Mouse (Mus musculus): ENCODE results near the gene Ubp1. TPM values are rescaled to one million over a fixed set of nuclear protein-coding genes. Genes with fewer than 3 reads are reported as not detected.

Ubp1 gene
- polyA plus RNA-seq, 1 experiment from 2014 or later = 33.1 TPM

DNA sequence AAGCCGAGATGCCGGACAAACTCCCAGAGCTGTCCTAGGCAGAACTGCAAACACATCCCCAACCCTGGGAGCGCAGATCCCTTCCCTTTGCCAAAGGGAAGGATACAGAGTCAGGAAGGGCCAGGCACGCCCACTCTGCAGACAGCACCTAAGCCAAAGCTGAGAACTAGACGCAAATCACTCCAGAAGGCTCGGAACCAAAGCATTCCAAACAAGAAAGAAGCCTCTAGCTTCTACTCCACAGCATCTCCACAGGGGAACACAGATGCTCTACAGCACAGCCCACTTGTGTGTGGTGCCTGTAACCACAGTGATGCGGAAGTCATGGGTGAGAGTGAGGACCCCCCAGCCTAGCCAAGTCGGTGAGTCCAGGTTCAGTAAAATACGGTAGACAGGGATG lies 94.4 kb downstream of the Ubp1 start:
- no peaks in the 10 kb centered on the region for H3K27me3 ChIP-seq (replicated peaks)
- H3K4me2 ChIP-seq = peak overlapping the region; percentile 77
- no peaks in the 10 kb centered on the region for H3K9me3 ChIP-seq
- ATAC-seq (replicated peaks) = no peak
- H3K27ac ChIP-seq = no peak overlapping the region
- H3K4me1 ChIP-seq = peaks cover 16% of the 10 kb centered on the region
- H3K4me3 ChIP-seq = peak overlapping the region; percentile 93; the same call in 1 of the 2 replicates
- H3K9ac ChIP-seq = peak overlapping the region; percentile 84; the same call in 1 of the 2 replicates
- WGBS = 64% methylated on average over 9 of the region's 9 CpGs
- no peaks in the 10 kb centered on the region for H3K36me3 ChIP-seq (replicated peaks)

DNA sequence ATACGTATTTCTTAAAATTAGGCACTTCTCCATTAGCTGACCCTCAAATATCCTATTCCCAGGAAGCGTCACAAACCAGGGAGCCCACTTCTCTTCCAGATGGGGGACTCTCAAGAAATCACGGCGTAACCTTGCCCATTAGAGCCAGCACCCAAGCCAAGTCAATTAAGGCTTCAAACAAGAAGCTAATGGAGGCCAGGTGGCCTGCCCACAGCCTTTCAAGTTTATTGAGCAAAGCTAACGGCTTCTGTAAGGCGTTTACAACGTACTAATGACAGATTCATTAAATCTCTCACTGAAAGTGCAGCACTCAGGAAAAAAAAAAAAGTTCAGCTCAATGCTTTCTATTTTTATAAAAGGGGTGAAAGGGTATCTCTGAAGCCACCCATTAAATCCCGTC lies 95.1 kb downstream of the Ubp1 start:
- Histone ChIP-seq H3K9me3 (no peaks in the 10 kb centered on the region), H3K4me3 (peak overlapping the region; percentile 93), H3K36me3 (replicated peaks) (no peaks in the 10 kb centered on the region), H3K27me3 (replicated peaks) (no peaks in the 10 kb centered on the region), H3K9ac (peak overlapping the region; percentile 84), H3K4me1 (peaks cover 16% of the 10 kb centered on the region), H3K4me2 (peak overlapping the region; percentile 77), H3K27ac (peak overlapping the region; percentile 88)
- ATAC-seq (replicated peaks) = no peak
- 20% methylated on average over 8 of the region's 8 CpGs for WGBS

DNA sequence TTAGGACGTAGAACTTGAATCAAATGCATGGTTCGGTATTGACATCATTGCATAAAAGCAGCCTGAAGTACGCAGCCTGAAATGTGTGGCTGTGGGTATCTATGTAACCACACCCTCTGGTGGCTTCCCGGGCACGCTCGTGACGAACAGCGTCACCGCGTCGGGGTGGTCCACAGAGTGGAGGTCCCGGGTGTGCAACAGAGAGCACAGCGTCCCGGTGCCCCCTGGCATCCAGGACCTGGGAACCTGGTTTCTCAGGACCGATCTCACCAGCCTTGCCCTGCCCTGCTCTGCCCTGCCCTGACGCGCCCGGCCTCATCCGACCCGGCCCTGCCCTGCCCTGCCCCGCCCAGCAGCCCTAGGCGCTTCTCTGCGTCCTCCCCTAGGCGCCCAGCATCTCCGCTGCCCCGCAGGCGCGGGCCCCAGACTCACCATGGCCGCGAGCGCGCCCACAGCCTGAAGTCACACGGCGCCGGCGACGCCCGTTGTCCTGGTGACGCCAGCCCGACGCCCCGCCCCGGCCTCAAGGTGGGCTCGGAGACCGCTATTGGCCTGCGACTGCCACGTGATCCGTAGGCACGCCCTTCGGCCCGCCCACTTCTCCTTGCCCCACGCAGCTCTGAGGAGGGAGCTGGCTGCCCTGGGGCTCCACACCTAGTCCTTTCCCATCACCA lies 95.7 kb downstream of the Ubp1 start:
- ATAC-seq (replicated peaks) = peak; percentile 98
- Histone ChIP-seq H3K9ac (peak overlapping the region; percentile 84), H3K4me1 (peaks cover 16% of the 10 kb centered on the region), H3K27ac (peak overlapping the region; percentile 88), H3K9me3 (no peaks in the 10 kb centered on the region), H3K4me2 (peak overlapping the region; percentile 77), H3K4me3 (peak overlapping the region; percentile 93), H3K27me3 (replicated peaks) (no peaks in the 10 kb centered on the region), H3K36me3 (replicated peaks) (no peaks in the 10 kb centered on the region)
- WGBS = 1% methylated on average over 52 of the region's 52 CpGs

Other genes with a start within 250 kb of the Ubp1 start
- 34.8 and 36.8 TPM in 2 replicates for gene Pdcd6ip, start 222.7 kb upstream of the Ubp1 start, polyA plus RNA-seq (2015; fragmentation: Nextera tagmentation; extraction: Ambion mirVana)
- 126 and 143 TPM in 2 replicates for gene Clasp2, start 189.5 kb upstream of the Ubp1 start, polyA plus RNA-seq (2015; fragmentation: Nextera tagmentation; extraction: Ambion mirVana)
- gene Fbxl2, start 115.3 kb downstream of the Ubp1 start, polyA plus RNA-seq (2015; fragmentation: Nextera tagmentation; extraction: Ambion mirVana) = 28.9 and 31.2 TPM in 2 replicates
- gene Susd5, start 126.2 kb downstream of the Ubp1 start, polyA plus RNA-seq (2015; fragmentation: Nextera tagmentation; extraction: Ambion mirVana) = 0.50 and 0.59 TPM in 2 replicates

Data from midbrain, embryonic 15.5 days (tissue).